Mouse (Mus musculus) ES-Bruce4 (cell line): ENCODE measurements around the gene Ccdc155.

Source experiments
- CTCF ChIP-seq: IDR thresholded peaks from one replicate; pipeline ENCODE4 v1.8.1; 2011; ENCODE audit warnings: low read depth, low read length
- EP300 ChIP-seq: IDR thresholded peaks from 2 replicates; pipeline ENCODE4 v1.6.1; 2011; ENCODE audit warnings: low read depth, low read length; ENCODE audit not compliant: insufficient read depth

DNA sequence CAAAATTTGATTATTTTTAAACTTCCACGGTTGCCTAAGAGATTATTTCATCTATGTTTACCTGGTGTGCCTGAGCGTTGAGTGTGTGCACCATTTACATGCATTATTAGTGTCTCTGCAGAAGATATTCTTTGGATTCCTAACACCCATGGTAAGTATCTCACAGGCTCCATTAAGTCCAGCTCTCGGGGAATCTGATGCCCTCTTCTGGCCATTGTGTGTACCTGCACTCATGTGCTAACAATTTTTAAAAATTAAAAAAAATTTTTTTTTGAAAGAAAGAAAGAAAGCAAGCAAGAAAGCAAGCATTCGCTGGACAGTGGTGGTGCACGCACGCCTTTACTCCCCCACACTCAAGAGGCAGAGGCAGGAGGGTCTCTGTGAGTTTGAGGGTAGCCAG lies 3.6 kb upstream of the Ccdc155 start:
- TF ChIP-seq CTCF (no peak), EP300 (no peak)
